Mouse (Mus musculus) embryo, embryonic 9.5 days (tissue): ENCODE data around the gene Begain.

ENCODE experiments used
- DNase-seq: peaks from one replicate; pipeline ENCODE4 v3.0.0-alpha.2; 2017; ENCODE audit errors: extremely low spot score

Begain gene

GRCm38 (mm10) chr12:109053020-109053806 is 14.8 kb downstream of the Begain start:
- peak; percentile 54 for DNase-seq

- DNase-seq: no peak
Measured at GRCm38 (mm10) chr12:109049949-109050348, 18.1 kb downstream of the Begain start.

DNA sequence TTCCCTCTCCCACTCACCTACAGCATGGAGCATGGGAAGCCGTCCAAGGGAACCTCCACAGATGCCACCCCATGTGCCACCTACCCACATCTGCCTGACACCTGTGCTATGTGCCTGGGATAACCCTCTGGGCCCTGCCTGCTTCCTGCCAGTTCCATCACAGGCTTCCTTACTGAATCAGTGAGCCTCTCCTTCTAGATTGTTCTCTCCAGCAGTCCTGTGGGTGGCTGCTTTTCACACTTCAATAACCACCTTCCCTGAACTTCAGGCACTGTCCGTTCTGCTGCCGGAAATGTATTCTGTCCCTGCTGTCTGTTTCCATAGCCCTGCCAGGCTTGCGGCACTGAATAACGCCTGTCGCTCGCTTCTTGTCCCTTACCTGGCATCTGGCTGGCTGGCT is 22.4 kb downstream of the Begain start:
- no peak for DNase-seq

GRCm38 (mm10) chr12:109044497-109044896 is 23.5 kb downstream of the Begain start:
- no peak for DNase-seq

- DNase-seq: no peak
Measured at GRCm38 (mm10) chr12:109039311-109039710, 28.7 kb downstream of the Begain start.

DNA sequence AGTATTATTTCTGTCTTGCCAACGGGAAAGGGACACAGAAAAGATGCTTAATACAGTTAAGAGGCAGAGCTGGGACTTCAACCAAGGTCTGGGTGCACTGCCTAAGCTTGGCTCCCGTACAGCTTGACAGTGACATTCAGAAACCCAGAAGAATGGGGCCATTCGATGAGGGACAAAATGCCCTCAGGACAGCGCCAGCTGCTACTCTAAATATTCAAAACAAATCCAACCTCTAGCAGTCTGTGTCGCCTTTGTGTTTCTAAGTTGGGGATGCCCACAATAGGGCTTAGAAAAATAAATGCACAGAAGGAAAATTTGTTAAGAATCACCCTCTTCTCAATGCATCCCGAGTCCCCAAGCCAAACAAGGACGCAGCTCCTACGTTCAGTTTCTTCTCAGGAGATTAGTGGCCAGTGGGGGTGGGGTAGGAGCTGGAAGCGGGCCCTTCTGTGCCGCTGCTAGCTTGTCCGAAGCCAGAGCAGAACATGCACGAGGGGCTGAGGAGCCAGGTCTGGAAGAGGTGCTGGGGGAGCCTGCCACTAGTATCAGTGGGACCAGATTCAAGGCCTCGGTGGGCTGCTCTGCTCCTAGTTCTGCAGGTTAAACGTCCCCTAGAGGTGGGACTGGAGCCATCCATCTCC is 29.7 kb downstream of the Begain start:
- DNase-seq: no peak

- DNase-seq: no peak
Measured at GRCm38 (mm10) chr12:109037026-109037425, 31.0 kb downstream of the Begain start.

- no peak for DNase-seq
Measured at GRCm38 (mm10) chr12:109023780-109024179, 44.2 kb downstream of the Begain start.

DNA sequence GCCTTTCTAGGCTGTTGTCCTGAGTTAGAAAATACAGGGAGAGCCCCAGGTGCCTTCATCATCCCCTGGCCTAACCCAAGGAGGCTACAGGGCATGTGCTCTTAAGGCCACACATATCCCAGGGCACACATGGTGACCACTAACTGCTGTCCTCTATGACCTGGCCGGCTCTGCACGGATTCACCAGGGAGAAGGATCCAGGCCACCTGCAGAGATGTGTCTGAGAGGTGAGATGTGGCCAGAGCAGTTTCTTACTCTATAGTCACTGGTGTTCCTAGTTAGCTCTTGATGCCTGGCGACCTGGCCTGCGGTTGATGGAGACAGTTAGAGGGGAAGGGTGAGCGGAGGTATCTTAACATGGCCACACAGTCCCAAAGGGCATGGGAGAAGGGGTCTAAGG is 45.1 kb downstream of the Begain start:
- no peak for DNase-seq

GRCm38 (mm10) chr12:109022181-109022691 is 45.8 kb downstream of the Begain start:
- no peak for DNase-seq

- DNase-seq: no peak
Measured at GRCm38 (mm10) chr12:109010070-109010649, 57.9 kb downstream of the Begain start.

GRCm38 (mm10) chr12:109002978-109003377 is 65.0 kb downstream of the Begain start:
- no peak for DNase-seq

DNA sequence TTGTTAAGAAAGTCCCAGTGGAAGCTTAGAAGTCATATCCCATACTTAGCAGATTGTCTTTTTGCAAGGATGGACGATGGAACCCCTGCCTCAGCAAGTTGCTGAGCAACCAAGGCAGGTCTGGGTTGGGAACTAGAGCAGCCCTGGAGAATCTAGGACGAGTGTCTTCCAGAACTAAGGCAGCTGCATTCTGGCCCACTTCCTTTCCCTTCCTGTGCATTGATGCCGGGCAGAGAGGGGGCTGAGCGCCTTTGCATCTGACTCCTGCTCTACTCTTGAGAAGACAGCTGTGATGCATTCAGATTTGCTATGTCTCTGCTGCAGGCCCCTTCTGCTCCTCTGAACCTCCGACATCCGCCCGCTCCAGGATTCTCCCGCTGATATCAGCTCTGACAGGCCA is 70.8 kb downstream of the Begain start:
- no peak for DNase-seq

- no peak for DNase-seq
Measured at GRCm38 (mm10) chr12:108995976-108996636, 71.9 kb downstream of the Begain start.

GRCm38 (mm10) chr12:108994436-108995031 is 73.5 kb downstream of the Begain start:
- peak; percentile 85 for DNase-seq

- no peak for DNase-seq
Measured at GRCm38 (mm10) chr12:108993046-108993445, 75.0 kb downstream of the Begain start.

DNA sequence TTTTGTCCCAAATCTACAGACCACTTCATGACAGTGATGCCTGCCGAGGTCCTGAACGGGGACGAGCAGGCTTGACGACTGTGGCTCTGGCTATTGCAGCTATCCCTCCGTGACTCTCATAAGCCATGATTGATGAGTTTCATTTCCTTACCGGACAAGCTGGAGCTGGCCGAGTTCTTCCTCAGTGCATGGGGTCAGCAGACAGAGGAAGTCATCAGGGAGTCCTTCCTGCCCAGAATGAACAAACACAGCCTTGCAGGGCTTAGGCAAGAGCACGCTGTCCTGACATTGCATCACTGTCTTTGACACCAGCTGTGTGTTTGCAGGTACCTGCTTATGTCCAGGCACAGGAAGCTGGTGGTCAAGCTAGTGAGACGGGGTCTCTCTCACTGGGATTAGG is 77.6 kb downstream of the Begain start:
- DNase-seq: no peak

- DNase-seq: no peak
Measured at GRCm38 (mm10) chr12:108987448-108987847, 80.6 kb downstream of the Begain start.

GRCm38 (mm10) chr12:108985025-108985424 is 83.0 kb downstream of the Begain start:
- no peak for DNase-seq

DNA sequence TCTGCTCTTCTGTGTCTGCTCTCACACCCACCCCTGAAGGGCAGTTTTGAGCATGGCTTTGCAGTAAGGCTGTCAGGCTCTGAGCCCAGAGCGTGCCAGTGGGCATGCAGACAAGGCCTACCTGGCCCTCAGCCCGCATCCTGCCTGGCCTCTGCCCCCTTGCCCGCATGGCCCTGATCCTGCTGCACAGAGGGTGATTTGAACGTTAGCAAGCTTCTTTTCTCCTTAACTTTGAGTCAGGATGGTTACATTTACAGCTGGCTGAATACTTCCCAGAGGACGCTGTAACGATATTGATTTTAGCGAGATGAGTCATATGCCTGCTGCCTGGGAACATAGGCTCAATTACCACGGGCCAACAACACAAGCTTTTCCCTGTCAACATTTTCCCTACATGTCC is 83.5 kb downstream of the Begain start:
- no peak for DNase-seq

DNA sequence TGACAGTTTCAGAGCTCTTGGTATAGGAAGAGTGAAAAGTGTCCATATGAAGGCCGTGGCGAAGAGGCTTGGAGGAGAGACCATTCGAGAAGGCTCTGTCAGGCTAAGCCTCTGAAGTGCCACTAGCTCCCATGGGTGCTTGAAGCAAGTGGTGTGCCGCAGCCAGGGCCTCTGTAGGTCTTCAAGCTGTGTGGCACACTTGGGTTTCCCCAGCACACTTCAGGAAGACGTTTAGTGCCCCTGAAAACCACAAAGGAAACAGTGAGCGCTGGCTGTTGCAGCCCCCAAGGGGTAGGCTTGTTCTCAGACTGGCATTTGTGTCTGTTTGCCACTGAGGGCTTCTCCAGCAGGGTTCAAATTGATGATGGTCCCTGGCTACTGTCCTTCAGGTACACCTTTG is 84.5 kb downstream of the Begain start:
- no peak for DNase-seq

DNA sequence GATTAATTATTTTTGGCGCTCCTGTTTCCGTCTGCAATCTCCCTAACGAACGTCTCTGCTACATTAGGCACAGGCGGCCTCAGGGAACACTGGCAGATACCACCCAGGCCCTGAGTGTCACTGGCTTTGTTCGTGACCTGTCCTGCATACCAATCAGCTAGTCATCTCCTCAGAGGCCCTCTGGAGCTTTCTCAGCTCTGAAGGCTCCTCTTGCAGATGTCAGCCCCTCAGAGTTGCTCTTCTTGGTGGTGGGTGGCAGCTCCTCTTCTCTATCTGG is 85.4 kb downstream of the Begain start:
- DNase-seq: no peak
